Mouse (Mus musculus): ENCODE data around the gene Nkpd1.
"Not testable (repeated sequence)": the region's sequence is repeated elsewhere in the genome, so short reads cannot be mapped to it uniquely, and the experiment has no call there.

Nkpd1 gene

GRCm38 (mm10) chr7:19506969-19507611 lies 10.5 kb upstream of the Nkpd1 start:
- DNase-seq (ENCODE audit: low spot score), result no peak

GRCm38 (mm10) chr7:19507612-19507981 lies 10.0 kb upstream of the Nkpd1 start:
- no peak for DNase-seq (ENCODE audit: low spot score)

- DNase-seq (ENCODE audit: low spot score), result peak; percentile 90
Measured at GRCm38 (mm10) chr7:19508150-19508923, 9.3 kb upstream of the Nkpd1 start, which contains the start of the genes Bloc1s3 and Trappc6a. Gene Bloc1s3, minus strand, starts transcription at chr7:19508367. Gene Trappc6a, plus strand, starts transcription at chr7:19508395.

GRCm38 (mm10) chr7:19508924-19509568 lies 8.6 kb upstream of the Nkpd1 start:
- no peak for DNase-seq (ENCODE audit: low spot score)

- DNase-seq (ENCODE audit: low spot score), result no peak
Measured at GRCm38 (mm10) chr7:19509786-19510185, 7.9 kb upstream of the Nkpd1 start.

GRCm38 (mm10) chr7:19511934-19512333 lies 5.7 kb upstream of the Nkpd1 start:
- DNase-seq (ENCODE audit: low spot score), result not testable (repeated sequence)

GRCm38 (mm10) chr7:19512353-19512752 lies 5.3 kb upstream of the Nkpd1 start:
- no peak for DNase-seq (ENCODE audit: low spot score)

- DNase-seq (ENCODE audit: low spot score), result no peak
Measured at GRCm38 (mm10) chr7:19520032-19520431, 2.4 kb downstream of the Nkpd1 start.

GRCm38 (mm10) chr7:19523017-19523756 lies 5.5 kb downstream of the Nkpd1 start:
- DNase-seq (ENCODE audit: low spot score), result no peak

- DNase-seq (ENCODE audit: low spot score), result no peak
Measured at GRCm38 (mm10) chr7:19523757-19524419, 6.2 kb downstream of the Nkpd1 start.

GRCm38 (mm10) chr7:19524420-19525104 lies 6.9 kb downstream of the Nkpd1 start:
- DNase-seq (ENCODE audit: low spot score), result no peak

- no peak for DNase-seq (ENCODE audit: low spot score)
Measured at GRCm38 (mm10) chr7:19525105-19525481, 7.5 kb downstream of the Nkpd1 start.

GRCm38 (mm10) chr7:19531077-19531476 lies 13.4 kb downstream of the Nkpd1 start:
- no peak for DNase-seq (ENCODE audit: low spot score)

GRCm38 (mm10) chr7:19532240-19532639 lies 14.6 kb downstream of the Nkpd1 start:
- no peak for DNase-seq (ENCODE audit: low spot score)

- DNase-seq (ENCODE audit: low spot score), result no peak
Measured at GRCm38 (mm10) chr7:19534676-19535075, 17.0 kb downstream of the Nkpd1 start.

GRCm38 (mm10) chr7:19540771-19541566 lies 23.3 kb downstream of the Nkpd1 start:
- no peak for DNase-seq (ENCODE audit: low spot score)

- DNase-seq (ENCODE audit: low spot score), result no peak
Measured at GRCm38 (mm10) chr7:19541681-19542154, 24.1 kb downstream of the Nkpd1 start.

GRCm38 (mm10) chr7:19542155-19542691 lies 24.6 kb downstream of the Nkpd1 start:
- DNase-seq (ENCODE audit: low spot score), result no peak

GRCm38 (mm10) chr7:19543584-19543983 lies 25.9 kb downstream of the Nkpd1 start:
- no peak for DNase-seq (ENCODE audit: low spot score)

GRCm38 (mm10) chr7:19546007-19546406 lies 28.4 kb downstream of the Nkpd1 start:
- no peak for DNase-seq (ENCODE audit: low spot score)
